Mouse (Mus musculus) forebrain, embryonic 12.5 days (tissue): ENCODE results near the gene Akt3. TPM values are rescaled to one million over a fixed set of nuclear protein-coding genes. Genes with fewer than 3 reads are reported as not detected.

Experiments
- ATAC-seq: fragments of 200-750 bp; cut with Nextera tagmentation; 2 replicates; pipeline ENCODE4 v1.8.0; 2017; ENCODE audit warnings: moderate TSS enrichment; ENCODE audit not compliant: low FRiP score
- H3K27ac ChIP-seq: fragments of 300-500 bp; sonication (generic); 2 replicates; pipeline ENCODE4 v1.5.1; 2016; ENCODE audit warnings: mild to moderate bottlenecking
- H3K27me3 ChIP-seq: fragments of 300-500 bp; sonication (generic); 2 replicates; pipeline ENCODE4 v1.6.1; 2016; ENCODE audit warnings: mild to moderate bottlenecking
- H3K36me3 ChIP-seq: fragments of 300-500 bp; sonication (generic); replicated peaks from 2 replicates; pipeline ENCODE4 v1.6.1; 2016; ENCODE audit warnings: mild to moderate bottlenecking
- H3K4me1 ChIP-seq: fragments of 300-500 bp; sonication (generic); 2 replicates; pipeline ENCODE4 v1.6.1; 2016
- H3K4me2 ChIP-seq: fragments of 300-500 bp; sonication (generic); 2 replicates; pipeline ENCODE4 v1.6.1; 2016; ENCODE audit warnings: mild to moderate bottlenecking, moderate library complexity
- H3K4me3 ChIP-seq: fragments of 300-500 bp; sonication (generic); replicated peaks from 2 replicates; pipeline ENCODE4 v1.5.1; 2016; ENCODE audit warnings: mild to moderate bottlenecking
- H3K9ac ChIP-seq: fragments of 300-500 bp; sonication (generic); 2 replicates; pipeline ENCODE4 v1.6.1; 2016; ENCODE audit warnings: mild to moderate bottlenecking
- H3K9me3 ChIP-seq: fragments of 300-500 bp; sonication (generic); 2 replicates; pipeline ENCODE4 v1.6.1; 2016
- WGBS: fragments of 180-500 bp; shearing (Covaris S2); methylation state at CpG from one replicate; pipeline ENCODE4 v1.1.7; 2016; 5-methylcytosine and 5-hydroxymethylcytosine counted together
- polyA plus RNA-seq: library from polyadenylated mRNA; unstranded; fragments of >200 nt; fragmentation: Nextera tagmentation; extraction: Ambion mirVana; gene quantifications from 2 replicates; pipeline ENCODE4 v1.2.1, GENCODE M21; 2016

The Akt3 gene
- polyA plus RNA-seq, 1 experiment from 2014 or later, result 24.5 TPM

DNA sequence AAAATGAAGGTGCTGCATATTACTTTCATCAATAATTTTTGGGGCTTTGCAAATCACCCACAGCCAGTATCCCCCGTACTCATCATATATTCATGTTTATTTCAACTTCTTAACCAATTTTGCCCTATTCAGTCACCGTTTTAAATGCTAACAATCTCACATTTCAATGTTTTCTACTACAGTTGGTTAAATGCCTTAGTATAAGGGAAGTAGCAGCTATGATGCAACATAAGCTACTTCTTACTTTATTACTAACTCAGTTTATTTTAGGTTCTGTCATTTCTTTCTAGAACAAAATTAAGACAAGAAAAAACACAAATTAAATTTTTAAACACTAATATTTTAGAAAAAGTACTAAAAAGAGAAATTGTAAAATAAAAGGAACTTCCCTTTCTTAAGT lies 78.4 kb downstream of the Akt3 start:
- Histone ChIP-seq H3K36me3 (0 out of 2 replicates have a peak, but pooled peaks cover 4% of the 10 kb centered on the region), H3K9me3 (no peaks in the 10 kb centered on the region), H3K4me1 (peaks cover 10% of the 10 kb centered on the region), H3K4me2 (no peak overlapping the region), H3K9ac (no peak overlapping the region), H3K4me3 (no peak overlapping the region), H3K27ac (no peak overlapping the region), H3K27me3 (no peaks in the 10 kb centered on the region)
- no peak for ATAC-seq
- 89% methylated on average over 2 of the region's 2 CpGs for WGBS

DNA sequence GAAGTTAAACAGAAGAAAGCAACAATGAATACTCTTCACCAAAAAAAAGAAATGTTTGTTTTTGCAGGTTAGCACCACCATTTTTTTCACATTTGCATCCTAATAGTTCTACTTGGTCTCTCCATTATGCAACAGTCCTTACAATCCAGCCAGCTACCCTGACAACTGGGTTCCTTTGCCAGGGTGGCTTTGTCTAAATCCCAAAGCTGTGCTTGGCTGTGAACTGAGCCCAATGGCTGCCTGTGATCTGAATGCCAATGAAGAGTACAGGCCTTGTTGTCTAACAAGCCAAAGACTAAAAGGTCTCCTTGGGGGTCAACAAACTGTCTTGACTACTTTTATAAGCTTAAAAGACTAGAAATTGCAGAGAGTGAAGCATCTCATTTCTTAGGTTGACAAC lies 82.6 kb downstream of the Akt3 start:
- peak; percentile 92 for ATAC-seq
- Histone ChIP-seq H3K9ac (no peak overlapping the region), H3K27ac (no peak overlapping the region), H3K27me3 (no peaks in the 10 kb centered on the region), H3K36me3 (no peaks in the 10 kb centered on the region), H3K9me3 (no peaks in the 10 kb centered on the region), H3K4me3 (no peak overlapping the region), H3K4me1 (peaks cover 24% of the 10 kb centered on the region), H3K4me2 (no peak overlapping the region)

DNA sequence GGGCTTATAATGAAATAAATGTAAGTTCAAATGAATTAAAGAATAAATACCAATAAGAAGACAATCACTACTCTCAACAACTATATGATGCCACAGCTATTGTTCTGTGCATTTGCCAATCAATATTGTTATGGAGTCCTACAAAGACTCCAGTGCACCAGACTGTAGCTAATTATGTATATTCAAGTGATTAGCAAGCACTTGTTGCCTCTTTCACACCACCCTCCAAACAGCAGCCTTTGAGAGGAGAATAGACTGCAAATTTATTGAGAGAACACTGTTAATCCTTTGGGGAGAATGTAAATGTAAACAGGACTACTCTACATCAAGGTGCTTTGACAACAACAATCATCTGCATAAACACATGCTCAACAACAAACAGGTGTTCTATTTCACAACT lies 86.7 kb downstream of the Akt3 start:
- Histone ChIP-seq H3K36me3 (no peaks in the 10 kb centered on the region), H3K9me3 (no peaks in the 10 kb centered on the region), H3K27me3 (no peaks in the 10 kb centered on the region), H3K4me2 (no peak overlapping the region), H3K4me1 (peaks cover 20% of the 10 kb centered on the region), H3K27ac (peak overlapping the region; percentile 20; the same call in 1 of the 2 replicates), H3K9ac (no peak overlapping the region), H3K4me3 (no peak overlapping the region)
- ATAC-seq, result peak; percentile 40

DNA sequence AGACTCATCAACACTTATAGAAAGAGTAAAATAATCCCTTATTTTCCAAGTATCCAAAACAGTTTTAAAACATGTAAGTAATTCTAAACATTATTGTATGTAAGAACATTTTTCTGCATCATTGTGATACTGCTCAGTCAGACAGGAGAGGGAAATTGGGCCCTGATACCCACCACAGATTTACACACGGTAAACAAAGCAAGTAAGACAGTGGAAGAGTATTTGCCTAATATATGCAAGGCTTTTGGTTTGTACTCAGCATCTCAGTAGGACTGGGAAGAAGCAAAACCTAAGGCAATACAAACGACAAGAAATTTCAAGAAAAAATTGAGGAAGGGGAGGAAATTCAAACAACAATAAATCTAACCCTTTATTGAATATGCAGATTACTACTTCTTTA lies 92.2 kb downstream of the Akt3 start:
- ATAC-seq, result no peak
- H3K27ac ChIP-seq, result no peak overlapping the region
- H3K4me1 ChIP-seq, result peaks cover 8% of the 10 kb centered on the region
- no peaks in the 10 kb centered on the region for H3K27me3 ChIP-seq
- 43% methylated on average over 2 of the region's 2 CpGs for WGBS
- H3K36me3 ChIP-seq, result no peaks in the 10 kb centered on the region
- H3K4me3 ChIP-seq, result no peak overlapping the region
- no peaks in the 10 kb centered on the region for H3K9me3 ChIP-seq
- H3K9ac ChIP-seq, result no peak overlapping the region
- no peak overlapping the region for H3K4me2 ChIP-seq

DNA sequence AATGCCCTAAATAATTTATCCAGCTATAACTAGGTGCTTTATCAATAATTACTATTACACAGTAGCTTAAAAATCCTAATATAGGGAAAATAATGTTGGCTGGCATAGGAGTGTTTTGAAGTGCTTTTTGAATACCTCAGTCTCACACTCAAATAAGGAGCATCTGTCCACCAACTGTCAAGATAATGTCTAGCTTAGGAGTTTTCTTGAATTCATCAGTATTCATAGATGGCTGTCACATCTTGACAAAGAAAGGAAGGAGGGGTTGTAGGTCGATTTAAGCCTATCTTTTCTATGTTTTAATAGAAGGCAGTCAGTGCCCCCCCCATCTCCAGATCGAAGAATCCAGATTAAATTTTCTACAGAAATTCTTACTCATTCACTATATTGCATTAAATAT lies 92.7 kb downstream of the Akt3 start:
- H3K36me3 ChIP-seq, result no peaks in the 10 kb centered on the region
- H3K9ac ChIP-seq, result no peak overlapping the region
- H3K4me1 ChIP-seq, result peaks cover 5% of the 10 kb centered on the region; the same call in 1 of the 2 replicates
- H3K4me2 ChIP-seq, result no peak overlapping the region
- no peaks in the 10 kb centered on the region for H3K27me3 ChIP-seq
- 64% methylated on average over 2 of the region's 2 CpGs for WGBS
- 0 out of 2 replicates have a peak, but pooled peaks have one; percentile 60 for ATAC-seq
- no peaks in the 10 kb centered on the region for H3K9me3 ChIP-seq
- H3K4me3 ChIP-seq, result no peak overlapping the region
- no peak overlapping the region for H3K27ac ChIP-seq

DNA sequence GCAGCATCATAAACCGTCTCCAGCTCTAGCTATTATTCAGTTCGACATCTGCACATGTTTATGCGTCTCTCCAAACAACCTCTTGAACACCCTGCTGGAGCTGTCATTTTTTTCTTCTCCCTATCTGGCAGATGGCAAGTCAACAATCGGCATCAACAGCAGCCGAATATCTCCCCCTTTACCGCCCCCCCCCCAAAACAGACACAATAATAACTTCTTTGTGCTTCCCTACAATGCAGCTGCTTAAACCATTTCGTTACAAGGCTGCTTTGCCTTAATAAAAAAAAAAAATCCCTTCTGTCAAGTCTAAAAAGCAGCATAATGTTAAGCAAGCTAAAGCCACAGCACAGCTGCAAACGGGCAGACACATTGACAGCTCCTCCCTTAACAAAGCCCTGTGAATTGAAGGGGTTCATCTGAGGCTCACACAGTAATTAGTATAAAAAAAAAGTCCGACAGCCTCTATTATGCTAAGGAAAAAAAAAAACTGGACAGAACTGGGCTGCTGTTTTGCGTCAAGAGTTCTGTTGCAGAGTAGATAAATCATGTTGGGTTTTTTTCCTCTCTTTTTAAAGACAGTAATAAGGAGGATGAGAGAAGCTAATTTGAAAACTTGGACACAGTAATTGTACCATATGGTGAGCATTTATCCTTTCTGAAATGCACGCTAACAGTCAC lies 107.5 kb downstream of the Akt3 start:
- WGBS, result 4% methylated on average over 11 of the region's 11 CpGs
- H3K4me3 ChIP-seq, result 0 out of 2 replicates have a peak overlapping the region, but pooled peaks have one; percentile 7
- peaks cover 33% of the 10 kb centered on the region for H3K4me1 ChIP-seq

DNA sequence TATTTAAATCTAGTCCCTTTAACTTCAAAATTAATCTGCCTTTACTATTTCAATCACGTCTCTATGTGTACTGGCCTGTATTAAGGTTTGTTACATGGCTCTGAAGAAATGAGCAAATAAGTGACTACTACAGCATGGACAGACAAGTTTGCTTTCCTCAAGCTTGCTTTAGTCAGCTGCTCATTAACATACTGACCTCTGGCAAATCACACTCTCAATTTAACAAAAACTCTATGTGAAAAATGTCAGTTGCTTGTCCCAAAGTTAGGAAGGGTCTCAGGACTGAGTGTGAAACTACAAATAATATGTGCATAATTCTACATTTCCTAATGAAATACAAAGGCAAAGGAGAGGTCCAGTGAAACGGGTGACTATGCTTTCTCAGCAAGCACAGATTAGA lies 109.3 kb downstream of the Akt3 start:
- Histone ChIP-seq H3K27ac (peak overlapping the region; percentile 67), H3K36me3 (no peaks in the 10 kb centered on the region), H3K9ac (no peak overlapping the region), H3K9me3 (no peaks in the 10 kb centered on the region), H3K27me3 (no peaks in the 10 kb centered on the region), H3K4me1 (peaks cover 33% of the 10 kb centered on the region), H3K4me3 (no peak overlapping the region), H3K4me2 (no peak overlapping the region)
- no peak for ATAC-seq
- 19% methylated on average over 2 of the region's 2 CpGs for WGBS

More for the DNA sequence above, 107.5 kb downstream of the Akt3 start:
- no peaks in the 10 kb centered on the region for H3K36me3 ChIP-seq
- no peak overlapping the region for H3K9ac ChIP-seq
- H3K9me3 ChIP-seq, result no peaks in the 10 kb centered on the region
- H3K27me3 ChIP-seq, result no peaks in the 10 kb centered on the region
- H3K4me2 ChIP-seq, result peak overlapping the region; percentile 42
- ATAC-seq, result peak; percentile 90
- H3K27ac ChIP-seq, result peak overlapping the region; percentile 82

DNA sequence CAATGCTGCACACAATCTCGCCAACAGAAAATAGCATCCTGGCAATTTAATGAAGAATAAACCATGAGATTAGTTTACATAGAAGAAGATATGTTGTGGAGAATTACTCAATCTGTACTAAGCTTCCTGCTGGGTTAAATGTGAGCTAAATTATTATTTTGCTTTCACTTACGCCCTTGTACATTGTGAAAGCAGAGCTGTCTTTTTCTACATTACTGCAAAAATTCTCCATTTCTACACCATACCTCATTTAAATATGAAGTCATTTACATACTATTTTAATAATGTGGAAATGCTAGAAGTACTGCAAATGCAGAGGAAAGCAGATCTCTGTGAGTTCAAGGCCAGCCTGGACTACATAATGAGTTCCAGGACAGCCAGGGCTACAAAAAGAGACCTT lies 116.5 kb downstream of the Akt3 start:
- Histone ChIP-seq H3K36me3 (no peaks in the 10 kb centered on the region), H3K4me3 (no peak overlapping the region), H3K9ac (no peak overlapping the region), H3K27ac (no peak overlapping the region), H3K4me1 (peaks cover under 1% of the 10 kb centered on the region; the same call in 1 of the 2 replicates), H3K27me3 (no peaks in the 10 kb centered on the region), H3K9me3 (no peaks in the 10 kb centered on the region), H3K4me2 (no peak overlapping the region)
- ATAC-seq, result no peak
- WGBS, result 81% methylated on average over 2 of the region's 2 CpGs

DNA sequence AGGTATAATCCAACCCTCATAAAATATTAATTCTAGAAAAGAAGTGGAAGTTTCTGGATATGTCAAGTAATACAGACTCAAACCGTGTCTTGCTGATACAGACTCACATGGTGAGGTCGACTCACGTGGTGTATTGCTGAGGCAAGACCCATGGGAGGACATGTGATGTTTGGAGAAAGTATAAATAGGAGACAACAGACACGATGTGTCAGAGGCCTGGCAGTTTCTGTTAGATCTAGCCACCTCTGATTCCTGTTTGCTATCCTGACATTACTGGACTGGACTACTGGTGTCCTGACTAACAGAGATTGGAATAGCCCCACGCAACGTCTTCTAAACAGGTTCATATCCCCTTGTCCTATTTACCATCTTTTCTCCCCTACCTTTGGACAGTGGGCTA lies 118.4 kb downstream of the Akt3 start:
- no peak overlapping the region for H3K4me3 ChIP-seq
- WGBS, result 90% methylated on average over 6 of the region's 6 CpGs
- H3K36me3 ChIP-seq, result no peaks in the 10 kb centered on the region
- no peak overlapping the region for H3K27ac ChIP-seq
- no peaks in the 10 kb centered on the region for H3K4me1 ChIP-seq
- H3K9ac ChIP-seq, result no peak overlapping the region
- H3K9me3 ChIP-seq, result no peaks in the 10 kb centered on the region
- H3K4me2 ChIP-seq, result no peak overlapping the region
- H3K27me3 ChIP-seq, result no peaks in the 10 kb centered on the region
- ATAC-seq, result no peak

DNA sequence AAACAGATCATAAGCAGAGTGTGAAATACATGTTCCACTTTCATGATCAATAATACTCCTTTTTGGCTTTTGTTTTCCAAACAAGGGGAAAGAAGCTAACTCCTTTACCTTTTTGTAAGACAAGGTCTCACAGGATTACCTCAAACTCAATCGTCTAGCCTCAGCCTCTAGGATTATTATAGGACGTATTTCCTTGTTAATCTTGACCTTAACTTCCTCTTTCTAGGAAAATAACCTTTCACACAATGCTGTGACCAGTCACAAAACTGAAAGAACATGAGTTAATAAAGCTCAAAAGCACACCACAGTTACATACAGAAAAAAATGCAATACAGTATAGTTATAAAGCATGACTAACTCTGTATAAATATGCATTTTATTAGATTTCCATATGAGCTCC lies 126.5 kb downstream of the Akt3 start:
- whole genome bisulfite sequencing, result 82% methylated on average over 2 of the region's 2 CpGs
- Histone ChIP-seq H3K4me2 (no peak overlapping the region), H3K9me3 (no peaks in the 10 kb centered on the region), H3K27me3 (no peaks in the 10 kb centered on the region), H3K36me3 (0 out of 2 replicates have a peak, but pooled peaks cover 4% of the 10 kb centered on the region), H3K4me1 (no peaks in the 10 kb centered on the region), H3K27ac (no peak overlapping the region), H3K4me3 (no peak overlapping the region), H3K9ac (no peak overlapping the region)
- no peak for ATAC-seq

DNA sequence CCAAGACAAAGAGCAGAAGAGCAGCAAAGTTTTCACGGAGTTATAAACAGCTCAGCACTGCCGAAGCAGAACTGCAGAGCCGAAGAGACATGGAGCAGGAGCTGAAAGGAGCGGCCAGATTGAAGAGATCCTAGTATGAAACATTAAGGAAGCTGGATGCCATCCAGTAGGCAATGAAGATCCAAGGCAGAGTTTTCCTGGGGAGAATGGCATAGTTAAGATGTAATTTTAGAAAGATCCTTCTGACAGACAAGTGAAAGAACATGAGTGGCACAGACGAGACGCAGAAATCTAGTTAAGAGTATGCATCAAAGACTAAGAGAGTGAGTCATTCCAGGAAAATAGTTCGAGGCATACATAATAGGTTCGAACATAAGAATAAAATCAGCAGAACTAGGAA lies 131.3 kb downstream of the Akt3 start:
- Histone ChIP-seq H3K4me3 (no peak overlapping the region), H3K36me3 (0 out of 2 replicates have a peak, but pooled peaks cover 4% of the 10 kb centered on the region), H3K4me2 (no peak overlapping the region), H3K27ac (no peak overlapping the region), H3K4me1 (no peaks in the 10 kb centered on the region), H3K9me3 (no peaks in the 10 kb centered on the region), H3K27me3 (no peaks in the 10 kb centered on the region), H3K9ac (no peak overlapping the region)
- 85% methylated on average over 8 of the region's 8 CpGs for WGBS
- no peak for ATAC-seq

DNA sequence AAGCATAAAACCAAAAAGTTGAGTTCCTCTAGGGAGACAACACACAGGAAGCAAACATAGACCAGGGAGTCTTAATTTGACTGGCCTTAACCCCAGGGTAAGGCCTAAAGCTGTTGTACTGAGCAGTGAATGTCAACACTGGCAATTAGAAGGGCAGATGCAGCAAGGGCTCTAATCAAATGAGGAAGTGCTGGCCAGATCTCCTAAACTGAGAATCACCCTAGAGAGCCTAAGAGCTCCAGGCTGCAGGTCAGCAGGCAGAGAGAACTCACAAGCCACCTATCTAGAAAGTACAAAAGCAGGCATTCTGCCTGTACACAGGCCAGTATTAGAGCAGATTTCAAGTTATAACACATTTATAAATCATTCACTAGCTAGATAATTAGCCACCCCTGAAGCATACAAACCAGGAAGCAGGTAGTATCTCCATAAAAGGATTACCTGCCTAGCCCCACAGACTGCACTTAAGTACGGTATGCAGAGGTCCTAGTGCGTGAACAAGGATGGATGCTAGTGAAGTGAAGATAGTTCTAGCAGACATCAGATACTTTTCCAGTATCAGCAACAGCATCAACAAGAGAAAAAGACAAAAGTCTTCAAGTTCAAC lies 147.2 kb downstream of the Akt3 start:
- H3K4me3 ChIP-seq, result no peak overlapping the region
- peaks cover 7% of the 10 kb centered on the region; the same call in 1 of the 2 replicates for H3K4me1 ChIP-seq
- H3K36me3 ChIP-seq, result no peaks in the 10 kb centered on the region
- no peak overlapping the region for H3K4me2 ChIP-seq
- 90% methylated on average over 2 of the region's 2 CpGs for WGBS
- no peak overlapping the region for H3K9ac ChIP-seq
- no peak for ATAC-seq
- H3K9me3 ChIP-seq, result no peaks in the 10 kb centered on the region
- H3K27ac ChIP-seq, result 0 out of 2 replicates have a peak overlapping the region, but pooled peaks have one; percentile 31
- no peaks in the 10 kb centered on the region for H3K27me3 ChIP-seq

DNA sequence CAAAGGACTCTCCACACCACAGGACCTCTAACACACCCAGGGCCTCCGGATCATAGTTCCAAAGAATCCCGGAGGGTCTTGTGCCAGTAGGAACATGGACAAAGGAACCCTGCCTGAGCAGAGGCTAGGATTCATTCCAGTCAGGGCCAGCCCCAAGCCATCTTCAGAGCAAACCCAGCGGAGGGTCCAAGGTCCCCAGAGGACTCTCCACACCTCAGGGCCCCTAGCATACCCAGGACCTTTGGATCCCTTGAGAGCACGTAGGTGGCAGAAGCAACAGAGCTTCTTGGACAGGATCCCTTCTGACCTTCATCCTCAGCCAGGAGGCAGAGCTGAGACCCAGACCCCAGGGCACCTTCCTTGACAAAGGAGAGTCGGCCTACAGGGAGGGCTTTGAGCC lies 167.5 kb downstream of the Akt3 start:
- WGBS, result 88% methylated on average over 5 of the region's 5 CpGs
- Histone ChIP-seq H3K4me3 (no peak overlapping the region), H3K27ac (no peak overlapping the region), H3K27me3 (no peaks in the 10 kb centered on the region), H3K9me3 (no peaks in the 10 kb centered on the region), H3K36me3 (0 out of 2 replicates have a peak, but pooled peaks cover 12% of the 10 kb centered on the region), H3K4me1 (peaks cover 3% of the 10 kb centered on the region), H3K9ac (no peak overlapping the region), H3K4me2 (no peak overlapping the region)
- ATAC-seq, result 0 out of 2 replicates have a peak, but pooled peaks have one; percentile 23
